In the genomic region with DNA sequence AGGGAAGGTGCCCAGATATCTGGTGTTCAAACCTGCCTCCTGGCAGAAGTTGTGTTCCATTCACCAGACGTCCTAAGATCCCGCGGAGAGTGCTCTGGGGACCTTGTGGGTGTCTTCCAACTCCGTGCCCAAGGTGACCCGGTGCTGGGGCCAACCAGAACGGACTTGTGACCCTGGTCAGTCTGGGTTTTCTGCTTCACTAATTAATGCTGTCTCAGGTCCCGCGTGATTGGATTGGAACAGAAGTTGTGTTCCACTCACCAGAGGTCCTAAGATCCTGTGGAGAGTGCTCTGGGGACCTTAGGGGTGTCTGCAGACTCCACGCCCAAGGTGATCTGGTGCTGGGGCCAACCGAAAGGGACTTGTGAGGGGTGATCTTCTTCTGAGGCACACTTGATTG, we compare ENCODE assay signal across 6 mouse cellular contexts.
DNase-seq lines count a peak whose midpoint lies in the region; TF ChIP-seq lines count a peak whose summit lies in the region.
"Not testable (repeated sequence)": the region's sequence is repeated elsewhere in the genome, so short reads cannot be mapped to it uniquely, and the experiment has no call there.

No protein-coding gene starts in this region.

- not testable (repeated sequence) for TF ChIP-seq POLR2A in kidney, adult 2 months (IDR thresholded peaks at IDR 0.05; ENCODE audit: low read depth, low read length)

- 65% methylated on average over 10 of the region's 10 CpGs for WGBS in kidney, adult 2 months

- not testable (repeated sequence) for H3K27me3 ChIP-seq in kidney, adult 2 months (replicated peaks; ENCODE audit: control insufficient read depth, insufficient read depth, low read length)

- TF ChIP-seq CTCF in kidney, adult 2 months (conservative IDR thresholded peaks at IDR 0.05; ENCODE audit: insufficient read depth, insufficient read length, low read depth, low read length): not testable (repeated sequence)

- H3K4me3 ChIP-seq in kidney, adult 2 months (ENCODE audit: insufficient read depth, low read depth, low read length): not testable (repeated sequence)

- peak overlapping the region; percentile 99 for H3K27ac ChIP-seq in kidney, adult 2 months (ENCODE audit: insufficient read depth, low read depth, low read length)

- DNase-seq in heart, adult 11 months: peak; percentile 71
- DNase-seq in kidney, adult 11 months: peak; percentile 91
- peak; percentile 95 for DNase-seq in kidney, adult 2 months
- peak; percentile 96 for DNase-seq in kidney, adult 9 months
- DNase-seq in kidney, postnatal 14 days: peak; percentile 48
- DNase-seq in kidney, postnatal 36 days: peak; percentile 78 to 88

- not testable (repeated sequence) for H3K36me3 ChIP-seq in kidney, adult 2 months (ENCODE audit: control insufficient read depth, insufficient read depth, low read length)

- H3K4me1 ChIP-seq in kidney, adult 2 months (ENCODE audit: control insufficient read depth, insufficient read depth, low read length): peaks cover 20% of the 10 kb centered on the region
